In the genomic region with DNA sequence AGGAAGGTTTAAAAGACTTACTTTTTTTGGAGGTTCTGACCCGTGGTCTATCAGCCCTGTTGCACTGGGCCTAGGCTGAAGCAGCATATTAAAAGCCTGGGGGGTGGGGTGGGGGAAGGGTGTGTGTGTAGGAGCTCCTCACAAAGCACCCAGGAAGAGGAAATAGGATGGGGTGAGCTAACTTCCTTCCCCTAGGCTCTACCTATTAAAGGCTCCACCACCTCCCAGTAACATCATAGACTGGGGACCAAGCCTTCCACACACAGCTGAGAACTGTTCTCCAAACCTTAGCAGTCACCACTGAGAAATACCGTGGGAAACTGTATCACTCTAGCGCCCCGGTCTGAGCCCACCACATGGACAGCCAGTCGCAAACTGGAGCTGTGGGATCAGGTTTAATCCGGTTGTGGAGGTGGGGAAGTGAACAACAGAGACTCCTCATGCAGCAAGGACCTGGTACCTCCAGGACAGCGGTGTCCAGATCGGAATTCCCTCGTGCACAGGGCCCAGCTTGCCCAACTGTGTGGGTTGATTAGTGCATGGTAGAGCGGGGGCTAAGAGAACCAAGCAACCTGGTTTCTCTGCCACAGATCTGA, we compare ENCODE assay signal across 8 mouse cellular contexts. TPM values are rescaled to one million over a fixed set of nuclear protein-coding genes. Genes with fewer than 3 reads are reported as not detected.
DNase-seq lines count a peak whose midpoint lies in the region; ATAC-seq lines count a peak whose summit lies in the region.

No protein-coding gene starts in this region.

- H3K4me3 ChIP-seq in liver, embryonic 11.5 days (ENCODE audit: low read depth, low read length): no peak overlapping the region
- no peak overlapping the region for H3K4me3 ChIP-seq in embryonic facial prominence, embryonic 10.5 days
- peak overlapping the region; percentile 9; the same call in 1 of the 2 replicates for H3K4me3 ChIP-seq in limb, embryonic 10.5 days
- H3K4me3 ChIP-seq in stomach, embryonic 16.5 days (replicated peaks; ENCODE audit: low read length): no peak overlapping the region

- H3K36me3 ChIP-seq in liver, embryonic 11.5 days (ENCODE audit: control insufficient read depth, insufficient read depth, low read length): no peaks in the 10 kb centered on the region
- no peaks in the 10 kb centered on the region for H3K36me3 ChIP-seq in embryonic facial prominence, embryonic 10.5 days (replicated peaks)
- no peaks in the 10 kb centered on the region for H3K36me3 ChIP-seq in limb, embryonic 10.5 days
- H3K36me3 ChIP-seq in stomach, embryonic 16.5 days (ENCODE audit: control insufficient read depth, insufficient read depth, low read length): no peaks in the 10 kb centered on the region

- no peak for ATAC-seq in liver, embryonic 11.5 days (replicated peaks; ENCODE audit: low FRiP score)
- peak; percentile 18; the same call in 1 of the 2 replicates for ATAC-seq in stomach, embryonic 16.5 days (ENCODE audit: insufficient read depth, low FRiP score)

- H3K27ac ChIP-seq in liver, embryonic 11.5 days (ENCODE audit: low read depth, low read length): peak overlapping the region; percentile 25; the same call in 1 of the 2 replicates
- peak overlapping the region; percentile 77 for H3K27ac ChIP-seq in embryonic facial prominence, embryonic 10.5 days (replicated peaks)
- H3K27ac ChIP-seq in limb, embryonic 10.5 days: peak overlapping the region; percentile 87
- H3K27ac ChIP-seq in stomach, embryonic 16.5 days (ENCODE audit: low read length): peak overlapping the region; percentile 28; the same call in 1 of the 2 replicates

- no peak for DNase-seq in liver, embryonic 11.5 days (ENCODE audit: low spot score)
- DNase-seq in liver: no peak
- peak; percentile 44 for DNase-seq in embryonic facial prominence, embryonic 10.5 days (ENCODE audit: low spot score)
- peak; percentile 48 for DNase-seq in limb, embryonic 10.5 days (ENCODE audit: low spot score)
- DNase-seq in frontal cortex, adult 2 months (ENCODE audit: extremely low spot score in 1 of 2, low spot score in 1 of 2): no peak
- DNase-seq in cerebellum, postnatal 36 days: no peak
- DNase-seq in spleen, postnatal 36 days (ENCODE audit: low spot score in 2 of 2): no peak

- peaks cover 10% of the 10 kb centered on the region for H3K4me1 ChIP-seq in liver, embryonic 11.5 days (replicated peaks; ENCODE audit: control insufficient read depth, insufficient read depth, low read length)
- peaks cover 19% of the 10 kb centered on the region for H3K4me1 ChIP-seq in embryonic facial prominence, embryonic 10.5 days
- peaks cover 30% of the 10 kb centered on the region for H3K4me1 ChIP-seq in limb, embryonic 10.5 days
- peaks cover 16% of the 10 kb centered on the region for H3K4me1 ChIP-seq in stomach, embryonic 16.5 days (ENCODE audit: control insufficient read depth, insufficient read depth, low read length)

- 71% methylated on average over 10 of the region's 10 CpGs for WGBS in liver, embryonic 11.5 days
- 77% methylated on average over 10 of the region's 10 CpGs for WGBS in embryonic facial prominence, embryonic 10.5 days
- WGBS in limb, embryonic 10.5 days: 77% methylated on average over 10 of the region's 10 CpGs
- WGBS in stomach, embryonic 16.5 days: 62% methylated on average over 10 of the region's 10 CpGs

- no peak overlapping the region for H3K4me2 ChIP-seq in liver, embryonic 11.5 days
- H3K4me2 ChIP-seq in stomach, embryonic 16.5 days (ENCODE audit: low read depth, low read length): peak overlapping the region; percentile 18

- no peak overlapping the region for H3K9ac ChIP-seq in liver, embryonic 11.5 days (ENCODE audit: low read depth, low read length)
- no peak overlapping the region for H3K9ac ChIP-seq in stomach, embryonic 16.5 days (ENCODE audit: low read length)

- no peaks in the 10 kb centered on the region for H3K27me3 ChIP-seq in liver, embryonic 11.5 days (replicated peaks; ENCODE audit: control insufficient read depth, insufficient read depth, low read length)
- no peaks in the 10 kb centered on the region for H3K27me3 ChIP-seq in embryonic facial prominence, embryonic 10.5 days (replicated peaks; ENCODE audit: low read depth, poor library complexity, severe bottlenecking)
- no peaks in the 10 kb centered on the region for H3K27me3 ChIP-seq in limb, embryonic 10.5 days (ENCODE audit: low read depth, poor library complexity, severe bottlenecking)
- H3K27me3 ChIP-seq in stomach, embryonic 16.5 days (ENCODE audit: control insufficient read depth, insufficient read depth, low read length): no peaks in the 10 kb centered on the region

- H3K9me3 ChIP-seq in liver, embryonic 11.5 days (ENCODE audit: control insufficient read depth, low read length): no peaks in the 10 kb centered on the region
- H3K9me3 ChIP-seq in embryonic facial prominence, embryonic 10.5 days: no peaks in the 10 kb centered on the region
- H3K9me3 ChIP-seq in limb, embryonic 10.5 days (replicated peaks): no peaks in the 10 kb centered on the region
- H3K9me3 ChIP-seq in stomach, embryonic 16.5 days (replicated peaks; ENCODE audit: control insufficient read depth, low read length): no peaks in the 10 kb centered on the region

RNA-seq across cellular contexts. Expression of gene Pknox1, which starts 6.5 kb away (rescaled TPM):
- polyA plus RNA-seq in liver, embryonic 11.5 days (2014; fragmentation: Nextera tagmentation; extraction: Ambion mirVana): 25.4 and 25.8 TPM in 2 replicates
- polyA plus RNA-seq in embryonic facial prominence, embryonic 10.5 days (2016; fragmentation: Nextera tagmentation; extraction: Ambion mirVana): 22.9 and 25.1 TPM in 2 replicates
- polyA plus RNA-seq in limb, embryonic 10.5 days (2016; fragmentation: Nextera tagmentation; extraction: Ambion mirVana): 37.6 and 40.2 TPM in 2 replicates
- 33.4 and 34.5 TPM in 2 replicates for polyA plus RNA-seq in stomach, embryonic 16.5 days (2015; fragmentation: Nextera tagmentation; extraction: Ambion mirVana)
- 27.2 and 31.0 TPM in 2 replicates for polyA plus RNA-seq in frontal cortex, adult 2 months (2012; rRNA removed)

RNA-seq across cellular contexts. Expression of gene Ndufv3, which starts 38.1 kb away (rescaled TPM):
- 331 and 352 TPM in 2 replicates for polyA plus RNA-seq in liver, embryonic 11.5 days (2014; fragmentation: Nextera tagmentation; extraction: Ambion mirVana)
- polyA plus RNA-seq in embryonic facial prominence, embryonic 10.5 days (2016; fragmentation: Nextera tagmentation; extraction: Ambion mirVana): 242 and 244 TPM in 2 replicates
- 201 and 213 TPM in 2 replicates for polyA plus RNA-seq in limb, embryonic 10.5 days (2016; fragmentation: Nextera tagmentation; extraction: Ambion mirVana)
- 311 and 321 TPM in 2 replicates for polyA plus RNA-seq in stomach, embryonic 16.5 days (2015; fragmentation: Nextera tagmentation; extraction: Ambion mirVana)
- polyA plus RNA-seq in frontal cortex, adult 2 months (2012; rRNA removed): 313 and 363 TPM in 2 replicates

RNA-seq across cellular contexts. Expression of gene Wdr4, which starts 38.3 kb away (rescaled TPM):
- polyA plus RNA-seq in liver, embryonic 11.5 days (2014; fragmentation: Nextera tagmentation; extraction: Ambion mirVana): 65.1 and 70.4 TPM in 2 replicates
- polyA plus RNA-seq in embryonic facial prominence, embryonic 10.5 days (2016; fragmentation: Nextera tagmentation; extraction: Ambion mirVana): 67.7 and 73.5 TPM in 2 replicates
- polyA plus RNA-seq in limb, embryonic 10.5 days (2016; fragmentation: Nextera tagmentation; extraction: Ambion mirVana): 69.5 and 73.2 TPM in 2 replicates
- 33.8 and 42.3 TPM in 2 replicates for polyA plus RNA-seq in stomach, embryonic 16.5 days (2015; fragmentation: Nextera tagmentation; extraction: Ambion mirVana)
- 24.8 and 30.3 TPM in 2 replicates for polyA plus RNA-seq in frontal cortex, adult 2 months (2012; rRNA removed)

Comparison
In these comparisons a context has a peak if more than half of its experiments do, and no peak if none do; other contexts are left out.
1. DNase-seq: peak in embryonic facial prominence, embryonic 10.5 days (single experiment) and limb, embryonic 10.5 days (single experiment); none in liver, embryonic 11.5 days (single experiment), liver (single experiment), frontal cortex, adult 2 months (0 of 2), cerebellum, postnatal 36 days (0 of 2) and spleen, postnatal 36 days (0 of 2).
2. H3K27ac ChIP-seq: peak in every context shown above with its lines; median percentile 87 in limb, embryonic 10.5 days; 77 in embryonic facial prominence, embryonic 10.5 days; 28 in stomach, embryonic 16.5 days; 25 in liver, embryonic 11.5 days.